Mouse (Mus musculus): ENCODE measurements at regions not wholly inside any gene's neighbourhood (a gene's known extent, or its start where the extent isn't known, plus 50 kb on each side); places are given as distances from the start of the nearest gene placed in this dataset.

DNA sequence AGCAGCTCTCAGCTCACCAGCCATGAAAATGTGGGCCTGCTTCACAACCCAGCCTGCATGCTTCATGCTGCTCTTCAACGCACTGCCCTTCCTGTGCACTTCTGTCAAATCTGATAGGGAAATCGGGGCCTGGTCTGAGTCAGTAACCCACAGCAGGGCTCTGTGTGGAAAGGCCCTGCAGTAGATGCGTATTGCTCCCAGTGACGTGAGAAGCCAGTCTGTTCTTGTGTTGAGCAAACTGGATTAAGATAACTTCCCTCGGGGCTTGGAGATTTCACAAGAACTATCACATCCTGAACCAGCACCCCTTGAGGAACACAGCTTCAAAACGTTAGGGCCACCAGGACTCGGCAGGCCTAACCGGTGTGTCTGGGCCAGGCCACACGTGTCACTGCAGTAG, 106.5 kb upstream of the Klf14 start:
- no peak for DNase-seq

DNA sequence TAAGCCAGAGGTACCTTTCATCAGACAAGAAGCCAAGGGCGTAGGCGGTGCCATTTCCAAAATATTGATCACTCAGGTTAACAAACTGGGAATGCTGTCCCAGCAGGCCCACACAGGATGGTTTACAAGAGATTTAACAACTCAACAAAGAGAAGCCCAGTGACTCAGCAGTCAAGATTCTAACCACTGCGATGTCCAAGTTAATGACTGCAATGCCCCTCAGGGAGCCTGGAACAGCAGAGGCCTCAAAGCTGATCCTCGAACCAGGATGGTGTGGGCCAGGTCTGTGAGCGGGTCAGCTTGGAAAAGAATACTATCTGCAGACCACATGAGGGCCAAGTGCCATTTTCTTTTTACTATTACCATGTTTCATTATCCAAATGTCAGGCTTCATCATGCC, 108.0 kb upstream of the Klf14 start:
- DNase-seq = no peak

DNA sequence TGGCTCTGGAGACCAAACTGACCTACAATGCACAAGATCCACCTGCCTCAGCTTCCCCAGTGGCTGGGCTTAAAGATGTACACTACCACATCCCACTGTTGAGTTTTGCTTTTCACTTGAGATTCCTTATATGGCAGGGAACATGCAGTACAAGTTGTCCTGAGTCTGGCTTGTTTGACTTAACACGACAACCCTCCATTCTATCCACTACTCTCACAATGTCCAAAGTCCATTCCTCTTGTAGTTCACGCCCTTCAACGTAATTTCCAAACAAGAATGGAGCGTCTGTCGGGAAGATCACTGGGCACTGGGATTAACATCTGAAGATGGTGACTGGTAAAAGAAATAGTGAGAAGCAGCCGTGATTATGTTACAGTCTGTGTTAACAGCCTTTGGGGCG, 108.6 kb upstream of the Klf14 start:
- no peak for DNase-seq

DNA sequence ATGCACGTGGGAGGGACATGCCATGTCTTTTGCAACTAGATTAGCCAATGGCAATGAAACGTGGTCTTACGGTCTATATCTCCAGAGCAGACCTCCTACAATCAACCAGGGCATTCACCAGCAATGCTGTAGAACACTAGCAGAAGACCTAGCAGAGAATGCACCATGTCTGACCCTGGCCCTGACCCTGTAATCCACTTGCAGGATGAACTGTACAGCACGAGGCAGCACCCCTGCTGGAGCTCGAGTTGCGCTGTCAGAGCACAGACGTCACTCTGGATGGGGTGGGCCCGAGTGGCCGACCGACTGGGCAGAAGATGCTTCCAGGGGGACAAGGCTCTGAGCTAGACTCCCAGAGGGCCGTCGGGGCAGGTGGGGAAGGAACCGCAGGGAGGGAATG, 110.4 kb upstream of the Klf14 start:
- DNase-seq = no peak

DNA sequence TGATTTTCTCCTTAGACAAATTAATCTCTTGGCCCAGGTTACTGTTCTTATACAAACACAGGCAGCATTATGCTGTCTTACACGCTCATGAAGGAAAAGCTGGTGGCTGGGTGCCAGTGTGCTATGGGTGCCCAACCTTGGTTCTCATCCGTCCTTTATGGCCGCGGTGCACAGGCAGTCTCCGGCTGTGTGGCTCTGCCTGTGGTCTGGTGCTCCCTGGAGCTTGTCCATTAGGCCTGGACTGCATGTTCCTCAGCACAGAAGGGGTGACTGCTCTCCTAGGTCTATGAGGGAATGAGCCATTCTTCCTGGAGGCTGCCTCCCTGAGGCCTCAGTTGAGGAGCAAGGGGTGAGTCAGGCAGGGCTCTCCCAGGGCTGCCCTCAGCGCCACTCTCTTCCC, 111.7 kb upstream of the Klf14 start:
- DNase-seq = no peak

DNA sequence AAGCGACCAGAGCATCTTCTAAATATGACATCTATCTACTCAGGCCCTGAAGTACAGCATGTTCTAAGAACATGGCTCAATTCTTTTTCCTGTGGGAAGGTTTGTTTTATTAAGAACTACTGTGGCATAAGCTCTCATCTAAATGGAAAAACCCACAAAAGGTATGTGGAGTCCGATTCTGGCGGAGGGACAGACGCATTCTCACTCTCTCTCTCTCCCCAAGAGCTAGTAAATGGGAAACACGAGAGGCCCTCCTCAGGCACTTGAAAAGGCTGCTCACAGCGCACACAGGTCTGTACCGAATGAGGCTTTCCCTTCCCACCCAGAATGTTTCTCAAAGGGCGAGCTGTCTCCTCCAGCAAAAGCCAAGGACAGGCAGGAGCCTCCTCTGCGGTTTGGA, 112.1 kb upstream of the Klf14 start:
- no peak for DNase-seq

DNA sequence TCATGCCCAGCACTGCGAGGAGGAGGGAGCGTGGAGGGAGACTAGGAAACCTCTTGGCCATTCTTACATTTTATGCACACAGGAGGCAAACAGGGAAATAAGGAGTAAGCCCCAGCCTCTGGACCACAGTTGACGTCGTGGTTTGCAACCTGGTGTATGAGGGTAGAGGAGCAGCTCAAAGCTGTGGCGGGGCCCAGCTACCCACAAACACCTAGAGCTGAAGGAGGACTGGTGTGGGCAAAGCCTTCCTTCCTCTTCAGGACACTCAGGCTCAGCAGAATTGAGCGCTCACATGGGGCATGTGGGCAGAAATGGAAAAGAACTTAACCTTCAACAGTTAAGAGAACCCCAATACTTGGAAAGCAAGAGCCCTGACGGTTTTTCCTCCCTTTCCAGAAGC, 113.2 kb upstream of the Klf14 start:
- no peak for DNase-seq

DNA sequence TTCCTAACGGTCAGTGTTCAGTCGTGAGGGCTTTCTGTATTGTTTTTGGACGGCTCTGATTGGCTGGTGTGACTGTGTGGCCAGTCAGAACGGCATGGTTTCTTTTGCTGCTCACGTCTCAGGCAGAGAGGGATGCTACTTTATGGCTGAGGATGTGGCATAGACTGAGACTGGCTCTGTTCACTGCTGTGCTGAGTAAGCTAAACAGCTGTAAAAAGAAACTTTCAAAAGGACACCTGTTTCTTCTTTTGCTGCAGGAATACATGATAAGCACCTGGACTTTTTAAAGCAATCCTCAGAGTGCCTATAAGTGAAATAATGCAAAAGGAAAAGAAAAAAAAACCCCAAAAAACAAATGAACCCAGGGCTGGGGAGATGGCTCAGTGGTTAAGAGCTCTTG, 113.7 kb upstream of the Klf14 start:
- no peak for DNase-seq

DNA sequence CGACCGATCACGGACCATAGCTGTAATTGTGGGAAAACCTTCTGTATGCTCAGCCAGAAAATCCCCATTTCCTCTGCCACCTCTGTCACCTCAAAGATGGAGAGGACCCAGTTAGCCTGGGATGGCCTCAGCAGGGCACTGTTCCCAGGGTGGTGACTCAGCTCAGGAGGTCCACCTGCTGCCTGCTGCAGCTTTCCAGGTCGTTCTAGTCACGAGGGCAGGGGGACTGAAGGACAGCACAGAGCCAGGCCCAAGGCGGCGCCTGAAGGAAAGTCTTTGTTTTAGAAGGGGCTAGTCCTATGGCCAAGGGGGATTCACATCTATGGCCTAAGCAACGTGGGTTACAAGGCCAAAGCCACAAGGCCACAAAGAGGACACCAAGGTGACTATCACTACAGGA, 114.5 kb upstream of the Klf14 start:
- DNase-seq = no peak

DNA sequence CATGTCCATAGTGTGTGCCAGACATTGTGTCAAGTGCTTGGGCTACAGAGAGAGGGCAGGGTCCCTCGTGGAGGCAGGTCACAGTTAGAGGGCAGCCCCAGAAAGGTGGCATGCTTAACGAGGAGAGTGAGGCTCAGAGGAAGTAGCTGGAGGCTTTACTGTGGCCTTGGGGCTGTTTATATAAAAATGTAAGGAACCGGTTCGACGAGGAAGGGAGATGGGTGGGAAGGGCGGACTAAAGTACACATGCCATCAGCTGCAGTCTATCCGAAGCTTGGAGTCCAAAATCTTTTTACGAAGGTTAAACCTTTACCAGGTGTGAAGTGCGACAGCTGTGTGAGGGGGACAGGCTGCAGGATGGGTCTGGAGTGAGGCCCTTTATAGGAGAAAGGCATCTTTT, 115.5 kb upstream of the Klf14 start:
- no peak for DNase-seq

DNA sequence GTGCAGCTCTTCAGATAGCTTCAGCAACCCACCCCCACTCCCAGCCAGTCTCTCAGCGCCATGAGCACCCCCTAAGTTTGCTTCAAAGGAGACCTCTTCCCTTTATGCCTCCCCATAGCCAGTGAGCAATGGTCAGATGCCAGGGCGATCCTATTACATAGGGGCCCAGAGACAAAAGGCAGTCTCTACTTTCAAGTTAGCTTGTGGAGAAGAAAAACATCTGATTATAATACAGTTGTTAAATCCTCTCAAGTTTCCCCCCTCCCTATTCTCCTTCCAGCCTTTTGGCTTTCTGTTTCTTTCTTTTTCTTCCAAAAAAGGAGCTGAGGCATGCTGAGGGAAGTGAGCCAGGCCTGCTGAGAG, 116.3 kb upstream of the Klf14 start:
- DNase-seq = no peak

DNA sequence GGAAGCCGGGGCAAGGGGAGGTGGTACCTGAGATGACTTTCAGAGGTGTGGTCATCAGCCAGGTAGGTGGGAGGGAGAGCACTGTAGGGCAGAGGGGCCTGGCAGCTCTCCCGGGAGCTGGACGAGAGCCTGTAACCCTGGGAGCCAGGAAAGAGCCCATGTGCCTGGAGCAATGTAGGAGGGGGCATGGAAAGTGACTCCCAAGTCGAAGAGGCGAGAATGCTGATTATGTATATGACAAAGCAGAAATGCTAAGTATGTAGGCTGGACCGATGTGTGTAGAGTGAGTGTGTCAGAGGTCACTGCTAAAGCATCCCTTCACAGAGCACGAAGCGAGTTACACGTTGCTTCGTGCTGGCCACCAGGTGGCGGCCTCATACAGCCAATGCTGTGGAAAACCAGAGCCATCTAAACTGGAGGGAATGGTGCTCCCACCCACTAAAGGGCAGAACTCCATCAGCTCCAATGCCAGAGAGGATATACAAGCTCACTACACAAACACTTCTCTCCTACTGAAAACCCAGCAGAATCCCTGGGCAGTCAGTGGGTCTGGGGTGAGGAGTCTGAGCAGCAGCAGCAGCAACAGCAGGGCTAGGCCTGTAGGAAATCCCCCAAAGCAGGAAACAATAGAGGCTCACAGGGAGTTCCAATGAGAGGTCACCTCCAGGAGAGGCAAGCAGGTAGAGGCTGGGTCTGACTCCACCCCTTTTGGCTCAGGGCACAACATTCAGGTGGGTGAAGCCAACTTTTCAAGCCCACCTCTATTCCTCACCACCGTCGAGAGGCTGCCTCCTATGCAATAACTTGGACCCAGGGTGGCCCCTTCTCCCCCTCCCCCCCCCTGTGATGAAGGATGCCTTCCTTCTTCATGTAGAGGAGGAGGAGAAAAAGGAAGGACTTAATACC, 116.9 kb upstream of the Klf14 start:
- peak; percentile 88 for DNase-seq

DNA sequence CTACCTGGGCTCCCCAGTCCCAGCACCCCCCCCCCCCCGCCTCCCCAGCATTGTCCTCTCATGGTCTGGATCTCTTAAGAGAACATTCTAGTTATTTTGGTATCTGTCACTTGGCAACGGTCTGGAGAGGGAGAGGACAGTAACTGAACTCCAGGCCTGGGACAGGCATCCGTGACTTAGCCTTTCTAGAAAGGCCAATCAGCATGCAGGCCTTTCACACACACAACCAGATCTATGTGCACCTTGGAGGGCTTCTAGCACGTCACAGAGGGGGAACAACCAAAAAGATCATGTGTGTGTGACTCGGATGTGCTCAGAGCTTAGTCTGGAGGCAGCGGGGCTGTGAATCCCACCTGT, 117.6 kb upstream of the Klf14 start:
- no peak for DNase-seq

DNA sequence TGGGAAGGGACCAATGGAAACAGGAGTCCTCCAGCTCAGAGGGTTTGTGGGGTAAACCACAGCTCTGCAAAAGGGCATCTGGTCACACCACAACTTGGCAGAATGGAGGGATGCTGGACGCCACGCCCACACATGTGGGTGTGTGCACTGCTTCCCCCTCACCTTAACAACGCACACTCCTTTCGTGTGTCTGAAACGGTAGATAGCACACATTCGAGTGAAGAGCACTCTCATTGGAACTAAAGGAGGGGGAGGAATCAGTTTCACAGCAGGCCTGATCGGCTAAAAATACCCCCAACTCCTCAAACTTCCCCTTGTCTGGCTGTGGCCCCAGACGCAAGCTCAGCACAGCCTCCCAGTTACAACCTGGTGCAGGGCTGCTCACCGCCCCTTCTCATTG, 118.3 kb upstream of the Klf14 start:
- no peak for DNase-seq

DNA sequence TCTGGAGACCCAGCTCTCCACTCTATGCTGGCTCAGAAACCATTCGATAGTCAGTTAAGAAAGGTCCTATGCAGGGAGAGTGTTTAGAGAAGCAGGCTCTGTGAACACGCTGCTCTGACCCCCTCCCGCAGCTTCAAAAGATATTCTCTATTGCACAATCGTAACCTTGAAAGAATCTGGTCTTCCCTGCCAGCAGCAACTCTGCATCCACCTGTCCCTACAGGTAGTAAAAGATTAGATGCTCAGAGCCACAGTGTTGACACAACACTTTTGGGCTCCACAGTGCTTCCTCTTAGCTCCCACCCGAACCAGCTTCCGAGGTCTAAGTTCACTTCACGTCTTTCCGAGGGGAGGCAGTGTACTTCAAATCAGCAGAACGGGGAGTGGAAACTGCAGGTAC, 118.9 kb upstream of the Klf14 start:
- DNase-seq = no peak

DNA sequence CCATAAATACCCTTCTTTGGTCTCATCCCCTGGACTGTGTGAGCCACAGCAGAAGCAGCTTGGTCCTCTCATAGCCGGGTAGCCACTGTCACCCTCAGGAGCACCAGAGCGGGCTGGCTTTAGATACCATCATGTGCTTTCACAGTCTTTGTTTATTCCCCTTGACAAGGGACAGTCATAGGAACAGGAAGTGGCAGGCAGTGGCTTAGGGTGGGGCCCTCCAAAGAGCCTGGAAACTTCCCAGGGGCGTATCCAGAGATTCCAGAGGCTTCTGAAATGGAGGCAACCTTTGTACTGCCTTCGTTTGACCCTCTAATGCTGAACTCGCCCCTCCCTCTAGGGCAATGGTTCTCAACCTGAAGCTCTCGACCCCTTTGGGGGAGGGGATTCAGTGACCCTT, 119.5 kb upstream of the Klf14 start:
- DNase-seq = no peak

DNA sequence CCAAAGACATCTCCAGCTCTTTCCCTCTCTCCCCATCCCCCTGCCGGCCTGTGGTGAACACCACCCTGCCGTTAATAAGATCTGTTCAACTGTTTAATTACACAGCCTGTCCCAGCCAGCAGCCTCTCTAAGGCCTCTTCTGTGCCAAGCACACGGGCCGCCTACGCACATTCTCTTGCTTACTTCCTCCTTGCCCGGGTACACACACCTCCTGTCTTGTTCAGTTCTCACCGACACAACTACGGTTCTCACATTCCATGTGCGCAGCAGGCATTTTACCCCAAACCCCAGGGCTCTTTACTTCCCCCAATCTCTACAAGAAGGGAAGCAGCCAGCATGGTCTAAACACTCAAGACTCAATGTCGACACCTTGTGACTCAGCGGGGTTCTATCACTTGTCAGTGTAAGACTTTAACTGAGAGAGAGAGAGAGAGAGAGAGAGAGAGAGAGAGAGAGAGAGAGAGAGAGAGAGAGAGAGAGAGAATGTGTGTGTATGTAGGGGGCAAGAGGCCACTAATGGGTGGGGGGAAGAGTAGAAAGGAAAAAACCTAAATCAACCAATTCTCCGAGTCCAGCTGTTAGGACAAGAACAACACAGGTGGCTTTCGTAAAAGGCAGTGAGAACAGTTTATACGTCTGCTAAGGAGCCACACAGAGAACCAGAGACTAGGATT, 120.8 kb upstream of the Klf14 start:
- DNase-seq = peak; percentile 75 to 80

DNA sequence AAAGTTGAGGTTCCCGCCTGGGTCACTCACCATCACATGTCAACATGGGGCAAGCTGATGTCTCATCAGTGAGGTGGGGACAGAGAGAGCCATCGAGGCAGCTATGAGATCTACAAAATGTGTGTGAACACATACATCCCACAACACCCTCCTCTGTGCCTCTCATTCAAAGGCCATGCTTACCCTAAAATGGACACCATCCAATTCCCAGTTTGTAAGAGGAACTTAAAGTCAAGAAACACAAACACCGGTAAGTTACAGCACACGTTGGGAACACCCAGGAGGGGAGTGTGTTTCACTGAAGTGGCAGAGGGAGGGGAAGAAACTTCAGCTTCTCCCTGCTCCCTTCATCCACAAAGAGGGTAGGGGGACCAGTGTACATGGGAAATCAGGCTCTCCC, 121.4 kb upstream of the Klf14 start:
- DNase-seq = no peak

DNA sequence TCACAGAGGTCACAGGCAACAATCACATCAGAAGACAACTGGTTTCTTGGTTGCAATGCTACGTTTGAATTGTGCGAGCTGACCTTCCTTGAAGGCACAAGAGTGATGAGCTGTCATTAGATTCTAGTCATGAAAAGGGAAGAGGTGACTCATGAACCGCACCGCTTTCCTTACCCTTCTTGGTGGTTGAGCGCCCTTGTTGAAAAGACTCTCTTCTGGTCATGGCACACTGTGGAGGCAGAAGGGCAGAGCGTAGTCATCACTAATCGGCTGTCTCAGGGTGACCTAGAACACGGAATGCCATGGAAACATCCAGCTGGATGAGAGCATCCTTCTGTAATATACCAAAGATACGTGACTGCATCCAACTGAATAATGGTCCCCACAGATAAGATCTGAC, 121.8 kb upstream of the Klf14 start:
- no peak for DNase-seq

DNA sequence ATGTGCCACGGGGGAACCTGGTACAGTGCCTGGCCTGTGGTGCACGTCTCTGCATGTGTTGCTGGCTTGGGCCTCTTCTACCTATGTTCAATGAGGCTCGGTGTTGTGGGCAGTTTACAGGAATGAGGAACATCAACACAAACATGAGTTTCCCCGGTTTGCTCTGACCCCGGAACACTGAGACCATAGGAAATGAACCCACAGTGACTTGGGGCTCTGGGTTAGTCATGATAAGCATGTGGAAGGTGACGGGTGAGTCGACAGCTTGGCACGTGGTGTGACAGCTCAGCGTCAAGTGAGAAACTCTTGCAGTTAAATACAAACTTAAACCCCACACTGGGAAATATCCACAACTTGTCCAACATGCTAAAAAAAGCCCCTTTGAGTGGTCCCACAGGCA, 122.4 kb upstream of the Klf14 start:
- no peak for DNase-seq

DNA sequence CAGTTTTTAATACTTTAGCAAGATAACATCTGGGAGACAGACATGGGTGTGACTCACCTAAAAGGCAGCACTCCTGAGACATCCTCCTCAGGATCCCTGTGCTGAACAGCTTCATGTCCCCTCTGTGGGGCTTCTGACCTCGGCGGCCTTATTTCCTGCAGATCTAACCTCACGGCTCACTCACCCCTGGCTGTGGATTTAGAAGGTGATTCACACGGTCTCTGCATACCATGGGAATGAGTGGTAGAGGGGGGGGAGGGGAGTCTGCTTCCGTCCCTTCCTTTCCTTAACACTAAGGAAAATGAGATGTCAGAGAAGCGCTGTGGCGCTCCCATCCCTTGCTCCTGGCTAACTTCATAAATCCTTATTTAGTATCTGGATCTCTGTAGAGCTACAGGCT, 123.1 kb upstream of the Klf14 start:
- no peak for DNase-seq

DNA sequence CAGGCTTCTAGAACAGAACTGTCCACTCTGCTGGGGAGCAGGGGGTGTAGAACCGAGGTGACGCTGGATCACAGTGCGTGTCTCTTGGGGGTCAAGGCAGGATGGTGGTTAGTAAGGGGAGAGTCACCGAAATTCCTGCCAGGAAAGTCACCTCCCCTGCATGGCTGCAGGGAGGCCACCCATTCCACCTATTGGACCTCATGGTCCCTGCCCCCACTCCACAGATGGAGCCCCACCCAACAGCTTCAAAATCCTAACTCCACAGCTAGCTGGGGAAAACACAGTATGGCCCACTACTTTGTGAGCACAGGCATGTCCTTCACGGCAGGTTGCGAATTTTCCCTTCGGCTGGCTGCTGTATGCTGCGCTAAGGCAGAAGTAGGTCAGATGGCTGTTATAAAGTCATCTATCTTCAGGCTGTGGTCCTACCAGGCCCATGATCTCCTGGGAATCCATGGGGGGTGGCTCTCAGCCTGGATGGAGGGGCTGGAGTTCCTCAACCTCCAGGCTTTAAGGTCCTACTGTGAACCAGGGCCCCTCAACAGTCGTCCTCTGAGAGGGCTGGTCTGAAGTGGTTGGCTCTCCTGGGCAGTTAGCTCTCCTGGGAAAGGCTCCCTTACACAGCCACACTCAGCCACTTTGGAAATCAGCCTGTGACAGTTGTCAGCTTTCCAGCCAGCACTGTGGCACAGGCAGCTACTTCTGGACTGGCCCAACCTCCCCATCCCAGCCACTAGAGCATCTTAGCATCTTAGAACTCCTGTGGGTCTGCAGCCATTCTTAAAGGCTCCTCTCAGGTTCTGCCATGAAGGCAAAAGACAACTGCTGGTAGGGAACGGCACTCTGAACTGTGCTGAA, 124.0 kb upstream of the Klf14 start:
- peak in 1 of 2 experiments; percentile 44 for DNase-seq

DNA sequence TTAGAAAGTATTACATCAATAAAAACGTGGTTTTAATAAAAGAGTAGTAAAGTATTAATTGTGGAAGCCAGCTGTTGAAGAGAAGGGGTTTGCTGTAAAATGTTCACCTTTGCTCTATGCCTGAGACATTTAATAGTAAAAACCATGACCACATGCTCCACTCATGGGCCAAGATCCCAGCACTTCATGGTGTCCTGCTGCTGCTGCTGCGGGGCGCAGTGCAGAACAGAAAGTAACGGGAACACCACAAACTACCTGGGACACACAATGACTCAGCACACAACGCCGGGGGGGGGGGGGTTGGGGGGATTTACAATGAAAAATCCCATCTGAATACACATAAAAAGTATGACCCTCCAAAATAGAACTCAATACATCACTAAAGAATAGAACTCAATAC, 124.8 kb upstream of the Klf14 start:
- DNase-seq = no peak
